Mouse (Mus musculus): ENCODE results near the gene Rab1b. TPM values are rescaled to one million over a fixed set of nuclear protein-coding genes. Genes with fewer than 3 reads are reported as not detected.
A peak's percentile ranks its signal among the peaks of the same experiment; 100 is the strongest.

Gene Rab1b
- polyA plus RNA-seq, 1 experiment from 2014 or later, result 231 TPM

DNA sequence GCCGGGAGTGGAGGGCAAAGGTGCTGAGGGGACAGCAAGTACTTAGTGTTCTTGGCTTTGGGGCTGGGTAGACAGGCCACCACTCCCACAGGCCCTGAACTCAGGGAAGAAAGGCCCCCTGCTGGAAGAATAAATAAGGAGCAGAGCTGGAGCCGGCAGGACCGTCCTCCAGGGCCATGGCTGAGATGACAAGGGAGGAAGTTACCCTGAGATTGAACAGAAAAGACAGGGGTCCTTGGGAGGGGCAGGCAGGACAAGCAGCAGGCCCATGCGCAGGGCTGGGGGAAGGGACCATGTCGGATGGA, 1.4 kb upstream of the Rab1b start:
- Histone ChIP-seq H3K27ac (ENCODE audit: low read depth, low read length) (no peak overlapping the region), H3K9me3 (ENCODE audit: control insufficient read depth, low read length) (no peaks in the 10 kb centered on the region), H3K36me3 (ENCODE audit: control insufficient read depth, insufficient read depth, low read length) (peaks cover 23% of the 10 kb centered on the region), H3K4me2 (no peak overlapping the region), H3K4me3 (ENCODE audit: low read depth, low read length) (no peak overlapping the region), H3K27me3 (ENCODE audit: control insufficient read depth, insufficient read depth, low read length) (no peaks in the 10 kb centered on the region), H3K4me1 (ENCODE audit: control insufficient read depth, insufficient read depth, low read length) (peaks cover 7% of the 10 kb centered on the region), H3K9ac (ENCODE audit: low read length) (no peak overlapping the region; the same call in 1 of the 2 replicates)
- DNase-seq (ENCODE audit: low spot score, missing footprints), result peak; percentile 84
- ATAC-seq (ENCODE audit: low FRiP score), result no peak
- WGBS, result 23% methylated on average over 5 of the region's 5 CpGs

DNA sequence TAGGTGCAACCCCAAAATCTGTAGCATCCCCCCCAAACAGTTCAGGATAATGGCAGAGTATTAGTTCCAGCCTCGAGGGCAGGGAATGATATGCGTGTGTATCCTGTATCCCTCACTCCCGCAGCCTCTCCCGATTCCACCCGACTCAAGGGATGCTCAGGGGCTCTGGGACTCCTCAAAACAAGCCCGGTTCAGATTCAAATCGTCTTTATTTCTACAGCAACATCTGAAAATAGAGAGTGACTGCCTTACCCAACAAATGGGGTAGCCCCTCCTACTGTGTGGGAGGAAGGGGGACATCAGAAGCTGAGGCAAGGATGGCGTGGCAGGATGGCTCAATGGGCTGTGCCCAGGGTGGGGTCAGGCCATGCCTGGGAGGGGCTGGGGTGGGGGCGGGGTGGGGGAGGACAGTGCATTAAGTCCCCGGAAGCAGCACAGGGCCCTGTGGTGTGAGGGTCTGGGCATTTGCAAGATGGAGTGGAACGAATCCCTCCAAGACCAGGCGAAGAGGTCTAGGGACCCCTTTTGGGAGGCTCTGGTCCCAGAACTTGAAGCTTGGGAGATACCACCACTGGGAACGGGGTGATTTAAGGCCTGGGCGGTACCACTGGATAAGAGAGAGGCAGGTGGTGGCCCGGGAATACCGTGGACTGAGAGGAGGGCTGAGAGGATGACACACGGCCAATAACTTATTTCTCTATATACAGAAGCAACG, 841 bp upstream of the Rab1b start:
- H3K4me1 ChIP-seq (ENCODE audit: control insufficient read depth, insufficient read depth, low read length), result peaks cover 7% of the 10 kb centered on the region
- no peaks in the 10 kb centered on the region for H3K9me3 ChIP-seq (ENCODE audit: control insufficient read depth, low read length)
- WGBS, result 76% methylated on average over 17 of the region's 18 CpGs
- no peaks in the 10 kb centered on the region for H3K27me3 ChIP-seq (ENCODE audit: control insufficient read depth, insufficient read depth, low read length)
- H3K9ac ChIP-seq (ENCODE audit: low read length), result no peak overlapping the region
- H3K27ac ChIP-seq (ENCODE audit: low read depth, low read length), result no peak overlapping the region
- no peak overlapping the region for H3K4me2 ChIP-seq
- ATAC-seq (ENCODE audit: low FRiP score) (peak; percentile 10; the same call in 1 of the 2 replicates), DNase-seq (ENCODE audit: low spot score, missing footprints) (no peak)
- peaks cover 26% of the 10 kb centered on the region for H3K36me3 ChIP-seq (ENCODE audit: control insufficient read depth, insufficient read depth, low read length)
- H3K4me3 ChIP-seq (ENCODE audit: low read depth, low read length), result no peak overlapping the region

DNA sequence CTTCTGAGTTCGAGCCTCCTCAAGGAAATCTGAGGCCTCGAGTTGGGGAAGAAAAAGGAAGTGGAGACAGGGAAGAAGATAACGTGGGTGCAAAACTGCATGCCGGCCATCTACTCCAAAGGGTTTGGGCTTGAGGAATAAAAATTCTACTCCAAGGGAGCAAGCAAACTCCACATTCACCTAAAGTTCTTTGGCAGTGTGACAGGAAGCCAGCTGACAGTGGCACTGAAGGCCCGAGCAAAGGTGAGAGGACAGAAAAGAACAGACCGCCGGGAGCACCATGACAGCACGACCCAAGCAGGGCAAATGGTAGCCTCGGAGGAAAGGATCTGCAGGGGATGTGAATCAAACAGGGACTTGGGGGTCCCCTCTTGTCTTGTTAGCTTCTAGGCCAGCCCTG, 798 bp downstream of the Rab1b start:
- Histone ChIP-seq H3K9me3 (ENCODE audit: control insufficient read depth, low read length) (no peaks in the 10 kb centered on the region), H3K36me3 (ENCODE audit: control insufficient read depth, insufficient read depth, low read length) (peaks cover 21% of the 10 kb centered on the region), H3K9ac (ENCODE audit: low read length) (peak overlapping the region; percentile 91), H3K27me3 (ENCODE audit: control insufficient read depth, insufficient read depth, low read length) (no peaks in the 10 kb centered on the region), H3K27ac (ENCODE audit: low read depth, low read length) (peak overlapping the region; percentile 85; the same call in 1 of the 2 replicates), H3K4me3 (ENCODE audit: low read depth, low read length) (peak overlapping the region; percentile 79), H3K4me1 (ENCODE audit: control insufficient read depth, insufficient read depth, low read length) (peaks cover 7% of the 10 kb centered on the region), H3K4me2 (peak overlapping the region; percentile 95)
- ATAC-seq (ENCODE audit: low FRiP score) (no peak), DNase-seq (ENCODE audit: low spot score, missing footprints) (no peak)
- 26% methylated on average over 9 of the region's 9 CpGs for WGBS

DNA sequence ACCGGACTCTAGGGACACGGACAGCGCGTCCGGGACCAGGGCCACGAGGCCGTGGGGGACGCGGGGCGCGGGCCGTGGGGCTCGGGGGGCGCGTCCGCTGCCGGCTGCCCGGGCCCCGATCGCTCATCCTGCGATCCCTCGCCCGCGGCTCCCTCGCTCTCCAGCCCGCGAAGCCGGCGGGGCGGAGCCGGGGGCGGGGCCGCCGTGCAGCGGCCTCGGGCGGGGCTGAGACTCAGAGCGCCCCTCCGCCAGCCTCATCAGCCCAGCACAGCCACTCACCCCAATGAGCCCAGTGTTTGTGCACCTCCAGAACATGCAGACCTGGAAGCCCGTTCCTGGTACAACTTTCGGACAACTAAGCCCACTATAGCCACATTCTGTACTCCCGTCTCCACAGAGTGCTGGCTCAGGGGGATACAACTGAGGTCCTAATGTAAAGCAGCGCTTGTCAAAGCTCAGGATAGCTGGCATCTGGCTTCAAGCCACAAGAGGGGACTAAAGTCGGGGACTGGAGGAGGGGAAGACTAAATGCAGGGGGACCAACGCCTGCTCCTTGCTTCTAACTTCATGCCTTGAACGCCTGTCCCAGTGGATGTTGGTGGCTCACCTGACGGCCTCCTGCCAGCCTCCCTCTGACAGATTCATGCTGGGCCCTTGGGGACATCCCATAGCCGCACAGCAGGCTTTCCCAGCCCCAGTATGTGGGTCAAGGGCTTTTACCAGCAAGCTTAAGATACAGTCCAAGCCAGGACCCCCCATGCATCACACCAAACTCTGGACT, 8.3 kb downstream of the Rab1b start, which contains the start of gene Cnih2:
Gene Cnih2 (minus strand): TSS at position 159 of the 781 bp plus-strand sequence.
- Histone ChIP-seq H3K4me2 (peak within 1 kb of the TSS; percentile 99), H3K9me3 (ENCODE audit: control insufficient read depth, low read length) (no peaks in the 10 kb centered on the region), H3K4me1 (ENCODE audit: control insufficient read depth, insufficient read depth, low read length) (peaks cover 48% of the 10 kb centered on the region), H3K36me3 (ENCODE audit: control insufficient read depth, insufficient read depth, low read length) (peaks cover 13% of the 10 kb centered on the region), H3K27ac (ENCODE audit: low read depth, low read length) (peak within 1 kb of the TSS; percentile 68), H3K27me3 (ENCODE audit: control insufficient read depth, insufficient read depth, low read length) (no peaks in the 10 kb centered on the region), H3K4me3 (ENCODE audit: low read depth, low read length) (peak within 1 kb of the TSS; percentile 69), H3K9ac (ENCODE audit: low read length) (peak within 1 kb of the TSS; percentile 91)
- peak; percentile 98 for DNase-seq (ENCODE audit: low spot score, missing footprints)
- WGBS, result 3% methylated on average over 46 of the region's 48 CpGs
- peak; percentile 65 for ATAC-seq (ENCODE audit: low FRiP score)

DNA sequence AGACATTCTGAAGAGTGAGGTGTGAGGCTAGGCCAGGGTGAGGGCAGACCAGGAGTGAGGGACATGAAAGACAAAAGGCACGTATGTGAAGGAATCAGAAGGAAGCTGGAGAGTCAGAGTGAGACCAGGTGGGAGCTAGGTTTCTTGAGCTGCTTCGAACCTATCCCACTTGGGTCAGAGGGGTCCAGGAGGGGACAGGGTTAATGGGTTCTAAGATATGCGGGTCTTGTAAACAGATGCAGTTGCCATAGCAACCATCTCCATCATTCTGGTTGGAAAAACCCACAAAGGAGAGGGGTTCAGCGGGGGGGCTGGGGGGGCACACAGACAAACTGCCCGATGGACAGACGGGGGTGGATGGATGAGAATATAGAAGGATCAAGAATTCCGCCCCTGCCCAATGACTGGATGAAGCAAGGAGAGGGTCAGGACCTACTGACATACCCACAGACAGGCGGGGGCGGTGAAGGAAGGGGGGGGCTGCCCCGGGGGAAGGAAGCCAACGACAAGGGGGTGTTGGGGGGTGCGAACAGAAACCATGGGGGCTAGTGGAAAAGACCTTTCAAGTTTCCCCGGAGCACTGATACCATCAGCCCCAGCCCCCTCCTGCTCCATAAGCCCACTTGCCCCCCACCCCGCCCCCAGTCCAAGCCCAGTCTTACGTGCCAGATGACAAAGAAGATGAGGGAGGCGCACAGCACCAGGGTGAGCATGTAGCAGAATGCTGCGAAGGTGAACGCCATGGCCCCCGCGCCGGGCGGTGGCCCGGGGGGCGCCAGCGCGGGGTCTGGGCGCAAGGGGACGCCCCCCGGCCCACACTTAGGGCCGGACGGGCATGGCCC, 9.1 kb downstream of the Rab1b start:
- Histone ChIP-seq H3K27ac (ENCODE audit: low read depth, low read length) (peak overlapping the region; percentile 68), H3K4me2 (peak overlapping the region; percentile 99), H3K4me1 (ENCODE audit: control insufficient read depth, insufficient read depth, low read length) (peaks cover 48% of the 10 kb centered on the region), H3K9me3 (ENCODE audit: control insufficient read depth, low read length) (no peaks in the 10 kb centered on the region), H3K36me3 (ENCODE audit: control insufficient read depth, insufficient read depth, low read length) (peaks cover 11% of the 10 kb centered on the region; the same call in 1 of the 2 replicates), H3K4me3 (ENCODE audit: low read depth, low read length) (peak overlapping the region; percentile 69), H3K9ac (ENCODE audit: low read length) (peak overlapping the region; percentile 91), H3K27me3 (ENCODE audit: control insufficient read depth, insufficient read depth, low read length) (no peaks in the 10 kb centered on the region)
- 2% methylated on average over 29 of the region's 31 CpGs for WGBS
- peak; percentile 10 for ATAC-seq (ENCODE audit: low FRiP score)
- DNase-seq (ENCODE audit: low spot score, missing footprints), result peak; percentile 93

DNA sequence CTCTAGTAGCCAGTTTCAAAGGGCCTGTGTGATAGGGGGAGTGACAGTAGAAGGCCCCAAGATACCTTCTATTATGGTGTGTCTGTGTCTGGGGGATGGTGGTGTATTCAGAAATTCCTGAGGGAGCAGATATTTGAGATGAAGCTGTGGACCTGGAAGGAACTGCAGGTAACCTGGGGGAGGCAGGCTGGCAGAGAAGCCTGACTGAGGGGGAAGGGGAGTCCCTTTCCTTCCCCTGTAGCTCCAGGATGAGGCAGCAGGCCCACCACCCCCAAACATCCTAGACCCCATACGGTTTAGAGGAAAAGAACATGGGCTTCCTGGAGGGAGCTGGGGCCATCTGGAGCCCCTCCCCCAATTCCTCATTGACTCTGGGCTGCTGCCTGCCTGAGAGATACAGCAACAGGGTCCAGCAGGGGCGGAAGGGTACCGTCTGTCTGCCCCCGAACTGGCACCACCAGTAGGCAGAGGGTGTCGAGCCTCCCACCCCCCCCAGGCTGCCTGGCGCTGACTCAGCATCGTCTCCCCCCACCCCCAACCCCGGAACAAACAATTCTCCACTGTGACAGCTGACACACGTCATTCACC, 10.9 kb downstream of the Rab1b start:
- Histone ChIP-seq H3K4me2 (peak overlapping the region; percentile 99), H3K4me1 (ENCODE audit: control insufficient read depth, insufficient read depth, low read length) (peaks cover 48% of the 10 kb centered on the region)

DNA sequence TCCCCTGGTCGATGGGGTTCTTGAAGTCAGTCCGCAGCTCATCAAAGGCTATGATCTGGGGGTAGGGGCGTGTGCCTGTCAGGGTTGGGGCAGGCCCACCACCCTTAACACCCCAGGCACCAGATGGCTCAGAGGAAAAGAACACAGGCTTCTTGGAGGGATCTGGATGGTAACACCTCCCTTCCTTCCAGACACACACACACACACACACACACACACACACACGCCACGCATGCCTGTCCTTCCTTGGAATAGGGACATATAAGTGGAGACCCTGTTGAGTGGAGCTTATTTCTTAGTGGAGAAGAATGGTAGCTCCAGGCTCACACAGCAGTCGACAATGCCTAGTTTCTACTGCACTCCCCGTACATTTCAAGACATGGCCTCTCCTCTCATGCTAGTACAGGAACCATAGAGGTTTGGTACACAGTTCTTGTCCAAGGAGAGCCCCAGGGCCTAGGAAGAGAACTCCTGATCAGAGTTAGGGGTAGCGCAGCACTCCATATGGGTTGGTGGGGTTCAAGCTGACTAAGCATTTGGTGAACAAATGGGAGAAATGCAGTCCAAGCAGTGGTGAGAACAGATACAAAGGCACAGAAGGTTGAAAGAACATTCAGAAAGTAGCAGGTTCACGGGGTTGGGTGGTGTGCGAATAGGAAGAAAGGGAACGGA, 12.0 kb downstream of the Rab1b start:
- ATAC-seq (ENCODE audit: low FRiP score) (no peak), DNase-seq (ENCODE audit: low spot score, missing footprints) (peak; percentile 90)
- no peak overlapping the region for H3K27ac ChIP-seq (ENCODE audit: low read depth, low read length)
- H3K4me2 ChIP-seq, result peak overlapping the region; percentile 99
- H3K4me1 ChIP-seq (ENCODE audit: control insufficient read depth, insufficient read depth, low read length), result peaks cover 48% of the 10 kb centered on the region
- no peaks in the 10 kb centered on the region for H3K27me3 ChIP-seq (ENCODE audit: control insufficient read depth, insufficient read depth, low read length)
- H3K4me3 ChIP-seq (ENCODE audit: low read depth, low read length), result peak overlapping the region; percentile 12; the same call in 1 of the 2 replicates
- H3K36me3 ChIP-seq (ENCODE audit: control insufficient read depth, insufficient read depth, low read length), result peaks cover 7% of the 10 kb centered on the region; the same call in 1 of the 2 replicates
- H3K9ac ChIP-seq (ENCODE audit: low read length), result no peak overlapping the region
- 40% methylated on average over 11 of the region's 11 CpGs for WGBS
- H3K9me3 ChIP-seq (ENCODE audit: control insufficient read depth, low read length), result no peaks in the 10 kb centered on the region

More for the DNA sequence above, 10.9 kb downstream of the Rab1b start:
- peak overlapping the region; percentile 13; the same call in 1 of the 2 replicates for H3K27ac ChIP-seq (ENCODE audit: low read depth, low read length)
- peak overlapping the region; percentile 91 for H3K9ac ChIP-seq (ENCODE audit: low read length)
- peak; percentile 90 for DNase-seq (ENCODE audit: low spot score, missing footprints)
- H3K4me3 ChIP-seq (ENCODE audit: low read depth, low read length), result peak overlapping the region; percentile 69; the same call in 1 of the 2 replicates
- no peaks in the 10 kb centered on the region for H3K27me3 ChIP-seq (ENCODE audit: control insufficient read depth, insufficient read depth, low read length)
- 14% methylated on average over 9 of the region's 9 CpGs for WGBS
- no peak for ATAC-seq (ENCODE audit: low FRiP score)
- peaks cover 6% of the 10 kb centered on the region; the same call in 1 of the 2 replicates for H3K36me3 ChIP-seq (ENCODE audit: control insufficient read depth, insufficient read depth, low read length)
- no peaks in the 10 kb centered on the region for H3K9me3 ChIP-seq (ENCODE audit: control insufficient read depth, low read length)

DNA sequence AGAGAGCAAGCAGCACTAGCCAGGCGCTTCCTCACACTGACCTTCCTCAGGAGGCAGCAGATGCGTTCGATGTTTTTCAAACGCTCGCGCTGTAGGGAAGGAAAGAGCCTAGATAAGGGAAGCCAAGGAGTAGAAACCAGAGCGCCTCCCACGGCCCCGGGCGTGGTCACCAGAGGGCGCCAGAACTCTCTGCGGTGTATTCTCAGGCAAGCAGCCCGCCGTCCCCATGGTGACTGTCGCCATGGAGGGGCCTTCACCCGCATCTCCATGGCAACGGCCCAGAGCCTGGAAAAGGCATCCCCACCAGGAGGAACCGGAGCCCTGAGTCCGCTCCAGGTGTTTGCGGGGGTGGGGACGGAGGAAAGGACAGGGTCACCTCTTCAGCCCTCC, 12.6 kb downstream of the Rab1b start:
- Histone ChIP-seq H3K9me3 (ENCODE audit: control insufficient read depth, low read length) (no peaks in the 10 kb centered on the region), H3K9ac (ENCODE audit: low read length) (no peak overlapping the region), H3K27ac (ENCODE audit: low read depth, low read length) (no peak overlapping the region), H3K27me3 (ENCODE audit: control insufficient read depth, insufficient read depth, low read length) (no peaks in the 10 kb centered on the region), H3K4me2 (peak overlapping the region; percentile 99), H3K4me1 (ENCODE audit: control insufficient read depth, insufficient read depth, low read length) (peaks cover 51% of the 10 kb centered on the region), H3K4me3 (ENCODE audit: low read depth, low read length) (peak overlapping the region; percentile 1; the same call in 1 of the 2 replicates), H3K36me3 (ENCODE audit: control insufficient read depth, insufficient read depth, low read length) (peaks cover 5% of the 10 kb centered on the region; the same call in 1 of the 2 replicates)
- ATAC-seq (ENCODE audit: low FRiP score) (peak; percentile 74), DNase-seq (ENCODE audit: low spot score, missing footprints) (peak; percentile 100)
- WGBS, result under 1% methylated on average over 21 of the region's 21 CpGs

Measured in midbrain, embryonic 11.5 days (tissue).